Mouse (Mus musculus): Measurements from ENCODE around the gene Ddhd1. TPM values are rescaled to one million over a fixed set of nuclear protein-coding genes. Genes with fewer than 3 reads are reported as not detected.

Ddhd1 gene
- polyA plus RNA-seq, 1 experiment, result 37.6 TPM

GRCm38 (mm10) chr14:45643461-45643860, 14.5 kb downstream of the Ddhd1 start:
- no peaks in the 10 kb centered on the region for H3K36me3 ChIP-seq (ENCODE audit: control insufficient read depth, insufficient read depth, low read length, poor library complexity, severe bottlenecking)
- no peak for TF ChIP-seq EP300 (IDR thresholded peaks at IDR 0.05; ENCODE audit: insufficient read depth, low read depth, low read length)
- no peak for TF ChIP-seq POLR2A (IDR thresholded peaks at IDR 0.05; ENCODE audit: insufficient read depth, low read length)
- no peak for TF ChIP-seq CTCF (IDR thresholded peaks at IDR 0.05; ENCODE audit: low read depth, low read length)
- H3K27ac ChIP-seq (ENCODE audit: insufficient read depth, low read length), result no peak overlapping the region
- no peaks in the 10 kb centered on the region for H3K9me3 ChIP-seq (replicated peaks; ENCODE audit: control insufficient read depth, insufficient read depth, low read length, poor library complexity, severe bottlenecking)
- no peak overlapping the region for H3K9ac ChIP-seq (ENCODE audit: low read depth, poor library complexity, severe bottlenecking)
- H3K27me3 ChIP-seq (ENCODE audit: control insufficient read depth, insufficient read depth, low read length, poor library complexity, severe bottlenecking), result no peaks in the 10 kb centered on the region
- H3K4me3 ChIP-seq (ENCODE audit: low read depth, low read length), result no peak overlapping the region
- H3K4me1 ChIP-seq (ENCODE audit: control insufficient read depth, insufficient read depth, low read length), result no peaks in the 10 kb centered on the region

DNA sequence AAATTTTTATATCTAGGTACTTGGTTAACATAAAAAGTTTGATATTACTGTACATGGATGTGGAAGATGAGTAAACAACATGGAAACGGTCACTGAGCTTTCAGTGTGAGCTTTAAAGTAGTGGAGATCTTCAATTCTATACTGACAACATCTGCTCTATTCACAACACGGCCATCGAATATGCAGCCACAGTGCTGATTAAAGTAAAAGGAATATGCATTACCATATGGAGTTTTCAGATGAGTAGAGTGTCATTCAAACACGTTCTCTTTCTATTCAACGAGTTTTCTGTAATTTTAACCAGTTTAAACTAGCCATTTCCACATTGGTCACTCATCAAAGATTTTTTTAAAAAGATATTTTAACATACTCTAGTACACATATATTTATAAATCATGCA, 15.1 kb downstream of the Ddhd1 start:
- H3K27ac ChIP-seq (ENCODE audit: insufficient read depth, low read length), result no peak overlapping the region
- no peak for TF ChIP-seq CTCF (IDR thresholded peaks at IDR 0.05; ENCODE audit: low read depth, low read length)
- TF ChIP-seq POLR2A (IDR thresholded peaks at IDR 0.05; ENCODE audit: insufficient read depth, low read length), result no peak
- TF ChIP-seq EP300 (IDR thresholded peaks at IDR 0.05; ENCODE audit: insufficient read depth, low read depth, low read length), result no peak
- H3K9ac ChIP-seq (ENCODE audit: low read depth, poor library complexity, severe bottlenecking), result no peak overlapping the region
- H3K9me3 ChIP-seq (replicated peaks; ENCODE audit: control insufficient read depth, insufficient read depth, low read length, poor library complexity, severe bottlenecking), result no peaks in the 10 kb centered on the region
- no peaks in the 10 kb centered on the region for H3K27me3 ChIP-seq (ENCODE audit: control insufficient read depth, insufficient read depth, low read length, poor library complexity, severe bottlenecking)
- no peaks in the 10 kb centered on the region for H3K36me3 ChIP-seq (ENCODE audit: control insufficient read depth, insufficient read depth, low read length, poor library complexity, severe bottlenecking)
- no peak overlapping the region for H3K4me3 ChIP-seq (ENCODE audit: low read depth, low read length)
- no peaks in the 10 kb centered on the region for H3K4me1 ChIP-seq (ENCODE audit: control insufficient read depth, insufficient read depth, low read length)

GRCm38 (mm10) chr14:45642217-45642616, 15.7 kb downstream of the Ddhd1 start:
- no peak for TF ChIP-seq CTCF (IDR thresholded peaks at IDR 0.05; ENCODE audit: low read depth, low read length)
- TF ChIP-seq EP300 (IDR thresholded peaks at IDR 0.05; ENCODE audit: insufficient read depth, low read depth, low read length), result no peak
- TF ChIP-seq POLR2A (IDR thresholded peaks at IDR 0.05; ENCODE audit: insufficient read depth, low read length), result no peak
- H3K27ac ChIP-seq (ENCODE audit: insufficient read depth, low read length), result no peak overlapping the region

GRCm38 (mm10) chr14:45638717-45639116, 19.2 kb downstream of the Ddhd1 start:
- H3K9ac ChIP-seq (ENCODE audit: low read depth, poor library complexity, severe bottlenecking), result no peak overlapping the region
- no peaks in the 10 kb centered on the region for H3K9me3 ChIP-seq (replicated peaks; ENCODE audit: control insufficient read depth, insufficient read depth, low read length, poor library complexity, severe bottlenecking)
- H3K4me3 ChIP-seq (ENCODE audit: low read depth, low read length), result no peak overlapping the region
- no peak overlapping the region for H3K27ac ChIP-seq (ENCODE audit: insufficient read depth, low read length)
- H3K27me3 ChIP-seq (ENCODE audit: control insufficient read depth, insufficient read depth, low read length, poor library complexity, severe bottlenecking), result no peaks in the 10 kb centered on the region
- H3K36me3 ChIP-seq (ENCODE audit: control insufficient read depth, insufficient read depth, low read length, poor library complexity, severe bottlenecking), result no peaks in the 10 kb centered on the region
- H3K4me1 ChIP-seq (ENCODE audit: control insufficient read depth, insufficient read depth, low read length), result no peaks in the 10 kb centered on the region
- TF ChIP-seq EP300 (IDR thresholded peaks at IDR 0.05; ENCODE audit: insufficient read depth, low read depth, low read length) (no peak), CTCF (IDR thresholded peaks at IDR 0.05; ENCODE audit: low read depth, low read length) (no peak), POLR2A (IDR thresholded peaks at IDR 0.05; ENCODE audit: insufficient read depth, low read length) (no peak)

More at GRCm38 (mm10) chr14:45642217-45642616, 15.7 kb downstream of the Ddhd1 start:
- Histone ChIP-seq H3K9ac (ENCODE audit: low read depth, poor library complexity, severe bottlenecking) (no peak overlapping the region), H3K36me3 (ENCODE audit: control insufficient read depth, insufficient read depth, low read length, poor library complexity, severe bottlenecking) (no peaks in the 10 kb centered on the region), H3K4me3 (ENCODE audit: low read depth, low read length) (no peak overlapping the region), H3K9me3 (replicated peaks; ENCODE audit: control insufficient read depth, insufficient read depth, low read length, poor library complexity, severe bottlenecking) (no peaks in the 10 kb centered on the region), H3K27me3 (ENCODE audit: control insufficient read depth, insufficient read depth, low read length, poor library complexity, severe bottlenecking) (no peaks in the 10 kb centered on the region), H3K4me1 (ENCODE audit: control insufficient read depth, insufficient read depth, low read length) (no peaks in the 10 kb centered on the region)

GRCm38 (mm10) chr14:45635496-45635895, 22.4 kb downstream of the Ddhd1 start:
- no peak overlapping the region for H3K27ac ChIP-seq (ENCODE audit: insufficient read depth, low read length)
- H3K4me1 ChIP-seq (ENCODE audit: control insufficient read depth, insufficient read depth, low read length), result no peaks in the 10 kb centered on the region
- no peak overlapping the region for H3K9ac ChIP-seq (ENCODE audit: low read depth, poor library complexity, severe bottlenecking)
- H3K4me3 ChIP-seq (ENCODE audit: low read depth, low read length), result no peak overlapping the region
- H3K27me3 ChIP-seq (ENCODE audit: control insufficient read depth, insufficient read depth, low read length, poor library complexity, severe bottlenecking), result no peaks in the 10 kb centered on the region
- H3K36me3 ChIP-seq (ENCODE audit: control insufficient read depth, insufficient read depth, low read length, poor library complexity, severe bottlenecking), result no peaks in the 10 kb centered on the region
- TF ChIP-seq CTCF (IDR thresholded peaks at IDR 0.05; ENCODE audit: low read depth, low read length) (no peak), EP300 (IDR thresholded peaks at IDR 0.05; ENCODE audit: insufficient read depth, low read depth, low read length) (no peak), POLR2A (IDR thresholded peaks at IDR 0.05; ENCODE audit: insufficient read depth, low read length) (no peak)
- H3K9me3 ChIP-seq (replicated peaks; ENCODE audit: control insufficient read depth, insufficient read depth, low read length, poor library complexity, severe bottlenecking), result no peaks in the 10 kb centered on the region

DNA sequence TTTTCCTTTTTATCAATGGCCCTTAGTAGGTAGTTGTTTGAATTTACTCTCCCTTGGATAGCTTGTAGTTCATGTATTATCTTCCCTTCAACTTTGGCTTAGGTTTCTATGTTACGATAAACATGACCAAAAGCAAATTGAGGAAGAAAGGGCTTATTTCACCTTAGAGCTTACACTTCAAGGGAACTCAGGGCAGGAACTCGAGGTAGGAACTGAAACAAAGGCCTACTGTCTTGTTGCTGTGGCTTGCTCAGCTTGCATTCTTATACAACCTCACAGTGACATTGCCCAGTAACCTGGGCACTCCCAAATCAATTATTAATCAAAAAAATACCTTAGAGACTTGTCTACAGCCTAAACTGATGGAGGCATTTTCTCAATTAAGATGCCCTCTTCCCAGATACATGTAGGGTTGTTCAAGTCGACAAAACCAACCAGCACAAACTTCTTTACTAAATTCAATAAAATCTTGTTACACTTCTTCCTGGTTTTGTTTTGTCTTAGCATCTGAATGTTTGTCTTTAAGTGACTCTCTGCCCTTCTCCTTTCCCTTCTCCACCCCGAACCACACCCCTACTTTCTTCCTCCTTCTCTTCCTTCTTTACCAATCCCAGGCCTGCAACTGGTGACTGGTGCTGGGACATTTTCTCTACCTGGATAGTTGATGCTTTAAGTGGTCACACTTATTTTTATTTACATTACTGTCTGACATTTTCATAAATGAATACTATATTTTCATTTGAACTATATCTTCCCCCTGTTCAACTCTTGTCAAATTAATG, 25.0 kb downstream of the Ddhd1 start:
- H3K27me3 ChIP-seq (ENCODE audit: control insufficient read depth, insufficient read depth, low read length, poor library complexity, severe bottlenecking), result no peaks in the 10 kb centered on the region
- no peak overlapping the region for H3K27ac ChIP-seq (ENCODE audit: insufficient read depth, low read length)
- TF ChIP-seq EP300 (IDR thresholded peaks at IDR 0.05; ENCODE audit: insufficient read depth, low read depth, low read length) (no peak), POLR2A (IDR thresholded peaks at IDR 0.05; ENCODE audit: insufficient read depth, low read length) (no peak), CTCF (IDR thresholded peaks at IDR 0.05; ENCODE audit: low read depth, low read length) (no peak)
- no peaks in the 10 kb centered on the region for H3K36me3 ChIP-seq (ENCODE audit: control insufficient read depth, insufficient read depth, low read length, poor library complexity, severe bottlenecking)
- no peaks in the 10 kb centered on the region for H3K9me3 ChIP-seq (replicated peaks; ENCODE audit: control insufficient read depth, insufficient read depth, low read length, poor library complexity, severe bottlenecking)
- no peak overlapping the region for H3K9ac ChIP-seq (ENCODE audit: low read depth, poor library complexity, severe bottlenecking)
- H3K4me1 ChIP-seq (ENCODE audit: control insufficient read depth, insufficient read depth, low read length), result no peaks in the 10 kb centered on the region
- no peak overlapping the region for H3K4me3 ChIP-seq (ENCODE audit: low read depth, low read length)
